Mouse (Mus musculus) forelimb bud, embryonic 11.5 days (tissue): ENCODE measurements around the gene Hspa2.

ENCODE experiments used
- DNase-seq: peaks from one replicate; pipeline ENCODE4 v3.0.0-alpha.2; 2012; ENCODE audit warnings: low read depth, low spot score

Hspa2 gene

GRCm38 (mm10) chr12:76403886-76404537 is at the start of gene Hspa2:
TSS of gene Hspa2 (plus strand) at chr12:76404176.
- DNase-seq = peak; percentile 99

DNA sequence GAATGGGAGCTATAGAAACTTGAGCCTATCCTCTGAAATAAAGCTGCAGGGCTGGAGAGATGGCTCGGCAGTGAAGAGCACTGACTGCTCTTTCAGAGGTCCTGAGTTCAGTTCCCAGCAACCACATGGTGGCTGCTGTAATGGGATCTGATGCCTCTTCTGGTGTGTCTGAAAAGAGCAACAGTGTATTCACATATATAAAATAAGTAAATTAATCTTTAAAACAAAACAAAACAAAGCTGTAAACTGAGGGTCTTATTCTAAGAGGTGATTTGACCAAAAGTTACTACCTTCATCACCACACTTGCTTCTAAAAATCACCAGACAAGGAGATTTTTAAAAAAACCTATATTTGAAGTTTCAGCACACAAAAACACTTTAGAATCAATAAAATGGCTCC is 43.1 kb upstream of the Hspa2 start:
- no peak for DNase-seq

DNA sequence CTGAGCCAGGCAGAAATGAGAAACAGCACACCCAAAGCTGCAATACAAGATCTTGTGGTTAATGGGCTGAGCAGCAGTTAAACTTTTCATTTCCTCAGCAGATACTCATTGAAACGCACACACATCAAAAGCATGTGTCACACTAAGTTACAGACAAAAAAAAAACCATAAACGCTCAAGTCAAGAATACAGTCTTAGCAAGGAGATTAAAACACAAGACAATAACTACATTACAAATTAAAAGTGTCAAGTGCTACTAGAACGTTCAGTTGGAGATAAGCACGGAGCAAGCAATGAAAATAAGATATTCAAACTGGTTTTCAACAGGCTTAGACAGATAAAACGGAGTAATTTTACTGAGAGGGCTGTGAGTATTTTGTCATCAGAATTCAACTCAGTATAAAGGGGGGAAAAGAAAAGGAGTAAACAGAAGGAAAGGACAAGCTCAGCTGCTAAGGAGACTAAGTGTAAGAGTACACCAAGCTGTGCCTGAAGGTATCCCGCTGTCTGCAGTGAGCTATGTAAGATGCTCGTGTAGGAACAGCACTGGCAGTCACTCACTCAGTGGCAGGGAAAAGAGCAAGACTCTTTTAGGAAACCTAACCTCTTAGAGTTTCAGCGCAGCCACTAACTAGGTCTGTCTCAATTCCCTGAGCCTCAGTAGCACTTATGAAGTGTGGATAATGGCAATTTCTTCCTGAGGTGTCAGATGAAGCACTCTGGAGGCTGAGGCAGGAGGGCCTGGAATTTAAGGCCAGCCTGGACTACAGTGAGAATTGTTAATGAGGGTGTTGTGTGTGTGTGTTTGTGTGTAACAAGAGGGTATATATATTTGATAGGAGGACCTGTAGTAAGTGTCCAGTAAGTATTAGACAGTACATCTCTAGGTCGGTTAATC is 42.3 kb upstream of the Hspa2 start:
- no peak for DNase-seq

- DNase-seq = no peak
These were observed 41.7 kb upstream of the Hspa2 start for GRCm38 (mm10) chr12:76362303-76362676.

- DNase-seq = no peak
These were observed 37.7 kb upstream of the Hspa2 start for GRCm38 (mm10) chr12:76366276-76366675.

DNA sequence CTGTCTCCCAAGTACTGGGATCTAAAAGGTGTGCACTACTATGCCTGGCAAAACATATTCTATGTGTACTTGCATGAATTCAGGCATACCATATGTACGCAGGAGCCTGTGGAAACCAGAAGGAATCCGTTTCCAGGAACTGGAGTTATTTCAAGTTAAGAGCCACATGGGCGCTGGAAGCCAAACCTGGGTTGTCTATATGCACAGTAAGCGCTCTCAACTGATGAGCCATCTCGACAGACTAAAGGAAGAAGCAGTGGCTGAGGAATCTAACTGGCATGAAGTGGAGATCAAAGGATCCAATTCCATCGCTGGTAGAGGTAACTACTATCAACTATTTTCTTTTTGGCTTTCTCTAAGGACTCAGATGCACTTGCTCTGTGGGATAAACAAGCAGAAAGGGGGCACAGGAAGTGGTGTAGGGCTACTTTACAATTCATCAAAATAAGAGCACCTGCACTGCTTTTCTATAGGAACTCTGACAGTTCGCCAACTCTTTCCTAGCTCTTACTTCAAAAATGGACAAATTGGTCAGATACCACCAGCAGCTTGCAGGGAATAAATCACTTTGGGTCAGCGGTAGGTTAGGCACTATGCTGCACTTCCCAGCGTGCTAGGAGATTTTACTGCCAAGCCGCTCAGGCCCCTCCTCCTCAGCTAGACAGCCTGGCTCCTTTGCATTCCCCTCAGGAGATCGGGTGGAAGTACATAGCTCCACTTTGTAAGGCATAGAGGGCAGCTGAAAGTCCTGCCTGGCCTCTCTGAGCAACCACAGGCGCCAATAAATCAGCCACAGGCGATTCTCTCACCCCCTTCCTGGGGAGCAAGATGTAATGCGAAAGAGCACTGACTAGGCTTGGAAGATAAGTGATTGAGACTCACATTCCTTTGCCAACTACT is 36.6 kb upstream of the Hspa2 start:
- DNase-seq = peak; percentile 58

DNA sequence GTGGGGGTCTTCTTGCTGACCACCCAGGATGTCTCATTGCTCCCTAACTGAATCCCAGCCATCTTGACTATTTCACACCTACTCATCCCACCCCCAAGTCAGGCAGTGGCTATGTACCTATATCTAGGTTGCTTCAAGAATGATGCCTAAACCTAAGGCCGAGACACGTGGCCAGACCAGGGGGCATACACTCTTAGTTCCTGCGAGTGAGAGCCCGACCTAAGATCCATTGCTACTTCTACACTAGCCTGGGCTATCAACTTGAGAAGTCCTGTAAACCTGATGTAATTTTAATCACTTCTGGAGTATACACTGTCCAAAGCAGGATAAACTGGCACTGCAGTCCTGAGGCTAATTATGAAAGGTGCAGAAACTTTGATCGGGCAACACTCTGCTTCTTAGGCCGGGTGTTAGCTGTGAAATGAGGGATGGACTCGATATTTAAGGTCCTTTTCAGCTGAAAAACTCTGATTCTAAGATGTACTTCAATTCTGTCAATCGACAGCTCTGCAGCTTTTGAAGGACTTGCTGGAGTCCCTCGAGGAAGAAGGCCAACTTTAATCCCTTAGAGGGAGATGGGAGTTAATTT is 35.7 kb upstream of the Hspa2 start:
- no peak for DNase-seq

DNA sequence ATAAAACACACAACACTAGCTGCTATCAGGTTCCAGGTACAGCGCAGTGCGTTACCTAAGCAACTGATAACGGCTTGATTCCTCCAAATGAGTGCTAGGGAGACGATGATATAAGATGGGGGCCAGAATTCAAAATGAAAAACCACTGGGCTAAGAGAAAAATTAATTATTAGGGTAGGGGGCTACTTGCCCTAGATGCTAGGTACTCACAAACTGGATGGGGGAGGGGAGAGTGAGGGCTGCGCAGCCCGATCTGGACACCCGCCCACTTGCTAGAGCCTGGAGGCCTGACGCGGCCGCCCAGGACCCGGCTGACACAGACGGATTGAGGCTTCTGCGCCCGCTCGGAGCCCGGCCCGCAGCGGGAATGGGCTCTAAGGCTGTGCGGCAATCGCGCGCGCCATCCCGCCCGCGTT is 35.2 kb upstream of the Hspa2 start:
- no peak for DNase-seq

DNA sequence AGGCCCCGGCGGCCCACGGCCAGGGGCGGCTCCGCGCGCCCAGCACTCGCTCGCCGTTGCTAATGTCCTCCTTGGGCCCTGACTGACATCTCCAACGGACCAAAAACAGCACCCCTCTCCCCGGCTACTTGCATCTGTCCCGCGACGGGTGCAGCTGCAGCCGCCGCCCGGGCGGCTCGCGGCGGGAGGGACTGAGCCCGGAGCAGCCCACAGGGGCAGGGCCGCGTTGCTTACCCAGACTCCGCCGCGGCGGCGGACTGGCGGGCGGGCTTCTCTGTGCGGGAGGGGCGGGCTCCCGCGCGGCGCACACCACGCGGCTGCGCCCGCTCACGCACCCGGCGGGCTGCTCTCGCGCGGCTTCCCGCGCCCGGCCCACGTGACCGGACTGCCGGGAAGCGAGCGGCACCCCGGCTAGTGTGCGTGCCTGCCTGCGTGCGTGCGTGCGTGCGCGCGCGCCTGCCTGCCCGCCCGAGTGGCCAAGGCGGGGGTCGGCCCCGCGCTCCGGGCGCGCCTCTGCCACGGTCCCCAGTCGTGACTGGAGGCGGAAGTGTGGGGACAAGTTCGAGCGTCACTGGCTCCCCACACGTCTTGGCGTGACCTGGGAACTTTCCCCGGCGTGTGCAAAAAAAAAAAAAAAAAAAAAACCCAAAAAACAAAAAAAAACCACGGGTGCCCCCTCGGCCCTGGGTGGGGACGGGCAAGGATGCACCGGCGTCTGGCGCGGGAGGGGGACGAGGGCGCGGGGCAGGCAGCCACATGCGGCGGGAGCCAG is 34.6 kb upstream of the Hspa2 start, which contains the start of gene Zbtb25:
TSS of gene Zbtb25 (minus strand) at position 397 of the 772 bp plus-strand sequence.
- DNase-seq = peak; percentile 84

DNA sequence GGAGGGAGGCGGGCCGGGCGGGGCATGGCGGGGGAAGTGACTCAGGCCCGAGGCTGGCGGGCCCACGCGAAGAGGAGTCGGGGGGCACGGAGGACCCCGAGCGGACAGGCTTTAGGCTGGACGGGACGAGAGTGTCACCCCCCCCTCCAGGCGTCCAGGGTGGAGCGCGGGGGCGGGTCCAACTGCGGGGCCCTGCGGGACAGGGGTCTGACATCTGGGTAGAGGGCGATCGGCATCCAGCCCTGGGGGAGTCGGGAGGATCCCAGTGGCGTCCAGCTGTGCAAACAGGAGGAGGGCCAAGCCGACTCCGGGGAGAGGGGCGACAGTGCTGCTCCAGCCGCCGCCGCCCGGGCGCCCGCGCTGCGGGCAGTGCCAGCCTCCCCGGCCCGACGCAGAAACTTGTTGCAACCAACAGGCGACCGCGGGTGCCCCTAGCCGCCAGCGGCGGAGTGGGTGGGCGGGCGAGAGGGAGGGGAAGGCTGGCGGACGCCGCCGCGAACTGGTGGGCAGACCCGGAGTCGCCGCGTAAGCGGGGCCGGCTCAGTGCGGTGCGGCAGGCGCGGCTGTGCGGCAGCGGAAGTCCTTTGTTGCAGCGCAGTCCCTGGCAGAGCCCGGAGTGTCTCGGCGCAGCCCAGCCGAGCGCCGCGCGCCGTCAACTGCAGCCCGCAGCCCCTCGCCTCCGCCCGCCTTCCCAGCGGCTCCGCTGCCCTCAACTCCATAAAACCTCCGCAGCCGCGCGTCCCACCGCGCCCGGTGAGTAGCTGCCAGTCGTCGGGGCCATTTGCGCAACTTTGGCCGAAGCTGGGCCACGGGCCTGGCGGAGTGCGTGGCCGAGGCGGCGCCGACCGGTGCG is 33.8 kb upstream of the Hspa2 start, which contains the start of gene Zbtb1:
TSS of gene Zbtb1 (plus strand) at position 289 of the 853 bp plus-strand sequence.
- DNase-seq = peak; percentile 69

- peak; percentile 69 for DNase-seq
These were observed 33.0 kb upstream of the Hspa2 start for GRCm38 (mm10) chr12:76370831-76371571.

- DNase-seq = no peak
These were observed 31.9 kb upstream of the Hspa2 start for GRCm38 (mm10) chr12:76372046-76372445.

DNA sequence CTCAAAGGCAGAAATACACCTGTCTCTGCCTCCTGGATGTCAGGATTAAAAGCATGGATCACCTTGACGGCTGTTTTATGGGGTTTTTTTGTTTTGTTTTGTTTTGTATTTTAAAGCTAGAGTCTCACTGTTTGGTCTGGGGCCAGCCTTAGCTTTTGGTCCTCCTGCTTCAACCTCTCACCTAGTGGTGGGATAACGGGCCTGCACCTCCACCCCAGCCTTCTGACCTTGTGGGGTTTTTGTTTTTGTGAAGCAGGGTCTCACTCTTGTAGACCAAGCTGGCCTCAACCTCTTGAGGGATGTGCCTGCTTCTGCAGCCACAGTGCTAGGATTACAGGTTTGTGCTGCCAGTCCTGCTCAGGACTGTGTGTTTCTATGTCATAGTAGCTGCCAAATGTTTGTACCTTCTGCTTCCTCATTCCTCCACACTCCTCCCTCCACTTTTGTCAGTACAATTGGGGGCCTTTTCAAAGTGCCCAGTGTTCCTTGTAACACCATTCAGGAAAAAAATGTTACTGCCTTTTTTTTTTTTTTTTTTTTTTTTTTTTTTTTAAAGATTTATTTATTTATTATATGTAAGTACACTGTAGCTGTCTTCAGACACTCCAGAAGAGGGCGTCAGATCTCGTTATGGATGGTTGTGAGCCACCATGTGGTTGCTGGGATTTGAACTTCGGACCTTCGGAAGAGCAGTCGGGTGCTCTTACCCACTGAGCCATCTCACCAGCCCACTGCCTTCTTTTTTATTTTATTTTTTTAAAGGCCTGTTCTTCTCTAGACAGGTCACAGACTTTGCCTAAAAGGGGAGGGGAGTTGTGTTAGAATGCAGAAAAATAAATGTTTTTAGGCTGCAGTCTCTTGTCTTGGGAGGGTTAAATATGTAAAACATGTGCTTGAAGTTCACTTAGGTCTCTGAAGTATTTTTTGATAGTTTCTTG is 30.8 kb upstream of the Hspa2 start:
- no peak for DNase-seq

GRCm38 (mm10) chr12:76373991-76374390 is 30.0 kb upstream of the Hspa2 start:
- DNase-seq = no peak

GRCm38 (mm10) chr12:76374911-76375310 is 29.1 kb upstream of the Hspa2 start:
- no peak for DNase-seq

DNA sequence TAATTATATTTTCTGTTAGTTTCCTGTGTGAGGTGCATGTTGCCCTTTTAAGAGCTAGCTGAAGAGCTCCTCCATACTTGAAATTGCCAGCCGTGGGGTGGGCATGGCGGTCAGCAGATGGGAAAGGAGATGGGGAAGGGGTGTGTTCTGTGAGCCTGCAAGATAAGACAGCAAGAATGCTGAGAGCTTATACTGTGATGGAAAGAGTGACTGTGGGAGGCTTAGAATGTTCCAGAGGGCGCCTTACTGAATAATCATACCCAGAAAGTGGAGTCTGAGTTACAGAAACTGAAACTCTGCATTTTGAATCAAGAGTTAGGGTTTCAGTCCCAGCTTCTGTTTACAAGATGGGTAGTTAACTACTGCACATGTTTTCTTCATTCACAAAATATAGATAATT is 28.5 kb upstream of the Hspa2 start:
- no peak for DNase-seq

- DNase-seq = no peak
These were observed 27.3 kb upstream of the Hspa2 start for GRCm38 (mm10) chr12:76376649-76377048.

DNA sequence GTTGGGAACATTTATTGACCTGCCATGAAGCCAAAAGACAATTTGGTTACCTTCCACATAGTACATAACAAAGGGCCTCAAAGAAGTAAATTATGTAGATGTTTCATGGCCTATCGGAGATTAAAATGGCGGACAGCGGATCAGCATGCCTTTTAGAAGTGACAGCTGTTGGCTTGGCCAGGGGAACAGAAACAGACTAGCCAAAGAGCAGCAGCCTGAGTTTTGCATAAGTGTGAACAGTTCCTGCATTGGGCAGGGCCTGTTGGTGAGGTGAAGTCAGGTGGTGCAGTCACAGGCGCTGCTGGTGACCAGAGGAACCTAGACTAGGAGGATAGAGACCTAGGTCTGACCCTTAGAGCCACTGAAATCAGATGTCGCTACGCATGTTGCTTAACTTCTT is 26.9 kb upstream of the Hspa2 start:
- DNase-seq = no peak
